Mouse (Mus musculus) sigmoid colon, adult 10 weeks (tissue): Measurements from ENCODE around the gene Erlin1. TPM values are rescaled to one million over a fixed set of nuclear protein-coding genes. Genes with fewer than 3 reads are reported as not detected.

Source experiments
- polyA plus RNA-seq: library from polyadenylated mRNA; stranded (reverse); fragments of 350-450 nt; fragmentation: Illumina TruSeq; extraction: RNeasy Lipid Tissue Mini Kit (QIAGEN cat#74804); gene quantifications from one replicate; pipeline ENCODE4 v1.2.3, GENCODE M21; 2014; ENCODE audit warnings: low read depth, low replicate concordance

The Erlin1 gene
- polyA plus RNA-seq, result 105 TPM

DNA sequence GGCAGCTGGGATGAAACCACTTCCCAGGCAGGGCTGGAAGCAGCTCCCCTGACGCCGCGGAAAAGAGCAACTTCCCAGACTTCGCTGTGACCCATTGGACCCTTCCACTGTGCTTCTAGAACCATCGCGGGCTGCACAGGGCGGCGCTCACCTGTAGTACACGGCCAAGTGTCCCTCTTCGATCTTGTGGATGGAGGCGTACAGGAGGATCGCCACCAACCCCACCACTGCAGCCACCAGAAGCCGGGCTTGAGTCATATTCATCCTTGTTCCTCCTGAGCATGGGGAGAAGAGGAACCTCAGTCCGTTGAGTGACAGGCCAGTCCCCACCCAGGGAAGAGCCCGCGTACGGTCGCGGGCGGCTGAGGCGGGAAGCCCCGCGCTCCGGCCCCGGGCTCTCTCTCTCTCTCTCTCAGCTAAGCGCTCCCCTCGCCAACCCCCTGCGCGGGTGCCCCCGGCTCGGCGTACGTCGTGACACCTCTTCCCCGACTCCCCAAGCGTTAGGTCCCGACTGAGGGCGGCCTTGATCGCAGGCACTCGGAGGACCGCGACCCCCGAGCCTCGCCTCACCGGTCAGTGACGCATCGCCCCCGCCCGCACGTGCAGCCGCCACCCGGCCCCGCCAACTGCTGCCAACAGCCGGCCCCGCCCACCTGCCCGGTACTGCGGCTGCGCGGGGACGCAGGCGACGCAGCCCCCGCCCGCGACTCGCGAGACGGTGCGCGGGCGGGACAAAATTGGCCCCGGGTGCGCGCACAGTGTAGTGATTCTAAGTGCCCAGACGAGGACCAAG, at the start of gene Erlin1:
Gene Erlin1 (minus strand): TSS at position 665 of the 793 bp plus-strand sequence.

DNA sequence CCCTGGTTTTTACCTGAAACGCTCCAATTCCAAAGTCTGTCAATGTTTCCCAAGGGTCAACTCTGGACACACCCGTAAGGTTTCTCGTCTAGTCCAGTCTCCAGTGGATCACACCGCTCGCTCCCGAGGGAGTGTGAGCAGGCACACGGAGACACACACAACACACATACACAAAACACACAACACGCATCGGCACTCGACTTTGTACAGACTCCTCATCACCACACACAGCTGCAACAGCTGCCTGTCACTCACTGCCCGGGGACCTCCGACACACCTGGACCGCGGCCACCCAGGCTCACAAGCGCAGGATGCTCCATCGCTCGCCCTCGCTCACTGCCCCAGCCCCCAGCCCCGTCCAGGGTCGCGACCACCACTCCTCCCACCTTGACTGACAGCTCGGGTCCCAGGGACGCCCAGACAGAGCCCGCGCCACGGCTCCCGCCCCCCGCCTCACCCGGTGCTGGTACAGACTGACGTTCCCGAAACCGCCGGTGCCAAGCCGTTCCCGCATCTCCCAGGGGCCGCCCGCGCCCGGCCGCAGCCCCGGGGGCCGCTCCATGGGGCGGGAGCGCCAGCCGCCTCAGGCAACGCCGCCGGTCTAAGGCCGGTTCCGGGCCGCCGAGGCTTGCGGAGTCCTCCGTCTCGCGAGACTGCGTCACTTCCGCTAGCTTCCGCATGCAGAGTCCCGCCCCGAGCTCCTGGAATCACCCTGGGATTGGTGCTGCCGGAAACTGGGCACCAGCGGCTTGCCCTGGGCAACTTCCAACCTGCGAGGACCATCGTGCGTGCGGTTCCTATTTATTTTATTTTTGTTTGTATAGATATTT, 37.5 kb upstream of the Erlin1 start, which contains the start of gene Chuk:
Gene Chuk (minus strand): TSS at position 650 of the 830 bp plus-strand sequence.

DNA sequence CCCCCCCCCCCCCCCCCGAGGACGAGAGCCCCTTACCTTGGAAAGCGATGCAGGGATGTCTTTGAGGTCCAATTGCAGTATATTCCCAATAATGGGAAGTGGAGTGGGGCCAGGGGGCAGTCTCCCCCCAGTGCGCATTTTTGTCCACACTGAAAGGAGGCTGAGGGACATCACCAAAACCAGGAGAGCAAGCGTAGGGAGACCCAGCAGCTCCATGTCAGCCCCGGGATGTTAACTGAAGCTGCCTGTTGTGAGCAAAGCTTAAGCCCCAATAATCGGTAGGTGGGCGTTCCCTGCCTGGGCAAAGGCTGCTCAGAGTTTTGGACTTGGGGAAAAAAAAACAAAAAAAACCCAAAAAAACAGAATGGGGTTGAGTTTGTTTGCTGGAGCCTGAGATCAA, 40.6 kb downstream of the Erlin1 start, which contains the start of gene Cyp2c23:
Gene Cyp2c23 (minus strand): TSS at position 237 of the 400 bp plus-strand sequence.

DNA sequence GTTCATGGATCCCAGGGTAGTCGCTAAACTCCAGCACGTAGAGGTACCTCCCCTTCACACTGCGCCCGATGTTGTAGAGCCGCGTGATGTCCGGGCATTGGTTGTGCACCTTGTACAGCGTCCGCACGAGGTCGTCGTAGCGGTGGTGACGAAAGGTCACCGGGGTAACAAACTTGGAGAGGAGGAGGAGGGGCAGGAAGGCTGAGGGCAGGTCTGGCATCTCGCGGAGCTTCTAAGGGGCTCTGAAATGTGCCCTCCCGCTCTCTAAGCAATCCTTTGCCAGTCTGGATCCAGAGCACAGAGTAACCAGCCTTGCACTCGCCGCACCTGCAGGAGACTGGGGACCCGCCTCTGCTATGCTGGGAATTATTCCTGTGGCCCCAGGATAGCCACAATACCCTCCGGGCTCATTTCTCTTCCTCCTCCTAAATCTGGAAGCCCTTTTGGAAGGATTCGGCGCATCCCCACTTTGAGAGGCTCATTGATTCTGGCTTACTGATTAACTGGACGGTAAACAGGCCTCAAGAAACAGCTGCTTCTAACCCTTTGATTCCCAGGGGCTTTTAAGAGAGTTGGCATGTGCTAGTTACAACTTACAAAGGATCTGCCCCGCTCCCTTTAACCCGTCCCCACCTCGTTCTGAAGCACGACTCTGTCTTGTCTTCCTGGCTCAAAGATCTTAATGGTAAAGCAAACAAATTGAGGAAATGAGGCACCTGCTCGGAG, 83.4 kb downstream of the Erlin1 start, which contains the start of gene Cpn1:
Gene Cpn1 (minus strand): TSS at position 488 of the 726 bp plus-strand sequence.

Other genes starting within 250 kb of the Erlin1 start
- 32.3 TPM for gene Dnmbp, start 129.6 kb downstream of the Erlin1 start, polyA plus RNA-seq
- gene Cpn1, start 83.2 kb downstream of the Erlin1 start, polyA plus RNA-seq, result 2.0 TPM
- gene Cyp2c23, start 40.6 kb downstream of the Erlin1 start, polyA plus RNA-seq, result 0.95 TPM
- gene Chuk, start 37.7 kb upstream of the Erlin1 start, polyA plus RNA-seq, result 260 TPM
- gene Cwf19l1, start 66.1 kb upstream of the Erlin1 start, polyA plus RNA-seq, result 7.6 TPM
- gene Bloc1s2, start 76.7 kb upstream of the Erlin1 start, polyA plus RNA-seq, result 55.8 TPM
- gene Pkd2l1, start 122.7 kb upstream of the Erlin1 start, polyA plus RNA-seq, result not detected
- not detected for gene Scd3, start 133.5 kb upstream of the Erlin1 start, polyA plus RNA-seq
- gene Scd2, start 223.9 kb upstream of the Erlin1 start, polyA plus RNA-seq, result 414 TPM